Mouse (Mus musculus) thymus, adult 2 months (tissue): ENCODE results near the gene Mark1.

Experiments
- CTCF ChIP-seq: fragments of 200-500 bp; IDR thresholded peaks from 2 replicates; pipeline ENCODE4 v1.5.1; 2012; ENCODE audit warnings: mild to moderate bottlenecking, control low read depth, low read length, moderate library complexity, borderline replicate concordance; ENCODE audit not compliant: control insufficient read depth, poor library complexity, insufficient read depth; ENCODE audit errors: extremely low read depth
- POLR2A ChIP-seq: fragments of 200-500 bp; IDR thresholded peaks from 2 replicates; pipeline ENCODE4 v1.6.1; 2012; ENCODE audit warnings: mild to moderate bottlenecking, low read length, control low read depth, moderate library complexity; ENCODE audit not compliant: control insufficient read depth, poor library complexity, insufficient read depth; ENCODE audit errors: extremely low read depth

- no peak for TF ChIP-seq CTCF
- no peak for TF ChIP-seq POLR2A
These were observed 48.3 kb upstream of the Mark1 start for GRCm38 (mm10) chr1:185047516-185048247.
